ENCODE assay signal across 26 mouse cellular contexts in genomic region chr7:83948743-83949142, GRCm38 (mm10).
DNase-seq lines count a peak whose midpoint lies in the region; ATAC-seq lines count a peak whose summit lies in the region.
"Had no signal": no experiment of that assay in that cellular context is flagged by ENCODE, and none has a peak within 500 bp of the region (broad histone marks: within the 10 kb centered on the region; RNA-seq: fewer than 3 reads in every experiment).

No protein-coding gene starts in this region.

- no peaks in the 10 kb centered on the region for H3K9me3 ChIP-seq in heart, embryonic 10.5 days
- H3K9me3 ChIP-seq in heart, embryonic 15.5 days (replicated peaks), result no peaks in the 10 kb centered on the region
- H3K9me3 ChIP-seq in intestine, embryonic 15.5 days, result no peaks in the 10 kb centered on the region
- H3K9me3 ChIP-seq in stomach, embryonic 16.5 days (replicated peaks; ENCODE audit: control insufficient read depth, low read length), result no peaks in the 10 kb centered on the region
- H3K9me3 ChIP-seq: forebrain, embryonic 13.5 days; hindbrain, embryonic 13.5 days; liver, embryonic 15.5 days; neural tube, embryonic 15.5 days had no signal

- ATAC-seq in heart, embryonic 15.5 days (replicated peaks; ENCODE audit: insufficient number of reproducible peaks, insufficient read depth, low FRiP score, low read depth), result no peak
- ATAC-seq in intestine, embryonic 15.5 days, result peak; percentile 71
- ATAC-seq in stomach, embryonic 16.5 days (ENCODE audit: insufficient read depth, low FRiP score), result peak; percentile 79
- ATAC-seq: forebrain, embryonic 13.5 days; Patski had no signal

- H3K9ac ChIP-seq in heart, embryonic 15.5 days, result no peak overlapping the region
- H3K9ac ChIP-seq in intestine, embryonic 15.5 days, result no peak overlapping the region
- H3K9ac ChIP-seq in stomach, embryonic 16.5 days (ENCODE audit: low read length), result no peak overlapping the region
- H3K9ac ChIP-seq: forebrain, embryonic 13.5 days; hindbrain, embryonic 13.5 days; limb, embryonic 12.5 days; liver, embryonic 15.5 days; lung, embryonic 14.5 days; neural tube, embryonic 15.5 days had no signal

- intact Hi-C loops in heart, postnatal 14 days (cut with DNase I), result no loop called here
- intact Hi-C loops in left cerebral cortex, postnatal 14 days (cut with DNase I), result no loop called here

- WGBS in heart, embryonic 10.5 days, result 41% methylated on average over 7 of the region's 7 CpGs
- WGBS in heart, embryonic 15.5 days, result 38% methylated on average over 7 of the region's 7 CpGs
- 51% methylated on average over 7 of the region's 7 CpGs for WGBS in intestine, embryonic 15.5 days
- WGBS in stomach, embryonic 16.5 days, result 51% methylated on average over 7 of the region's 7 CpGs

- H3K4me3 ChIP-seq in heart, embryonic 10.5 days, result no peak overlapping the region
- H3K4me3 ChIP-seq in heart, embryonic 15.5 days, result no peak overlapping the region
- no peak overlapping the region for H3K4me3 ChIP-seq in intestine, embryonic 15.5 days (replicated peaks)
- no peak overlapping the region for H3K4me3 ChIP-seq in stomach, embryonic 16.5 days (replicated peaks; ENCODE audit: low read length)
- H3K4me3 ChIP-seq: forebrain, embryonic 13.5 days; hindbrain, embryonic 13.5 days; limb, embryonic 12.5 days; liver, embryonic 15.5 days; neural tube, embryonic 15.5 days had no signal

- peak overlapping the region; percentile 76 for H3K27ac ChIP-seq in heart, embryonic 10.5 days
- H3K27ac ChIP-seq in heart, embryonic 15.5 days, result peak overlapping the region; percentile 61; the same call in 1 of the 2 replicates
- 0 out of 2 replicates have a peak overlapping the region, but pooled peaks have one; percentile 51 for H3K27ac ChIP-seq in intestine, embryonic 15.5 days
- H3K27ac ChIP-seq in stomach, embryonic 16.5 days (ENCODE audit: low read length), result peak overlapping the region; percentile 51; the same call in 1 of the 2 replicates
- H3K27ac ChIP-seq: forebrain, embryonic 13.5 days; hindbrain, embryonic 13.5 days; limb, embryonic 12.5 days; liver, embryonic 15.5 days; neural tube, embryonic 15.5 days had no signal

- no peaks in the 10 kb centered on the region for H3K27me3 ChIP-seq in heart, embryonic 10.5 days (ENCODE audit: insufficient read depth, poor library complexity, severe bottlenecking)
- no peaks in the 10 kb centered on the region for H3K27me3 ChIP-seq in heart, embryonic 15.5 days
- no peaks in the 10 kb centered on the region for H3K27me3 ChIP-seq in intestine, embryonic 15.5 days (replicated peaks)
- no peaks in the 10 kb centered on the region for H3K27me3 ChIP-seq in stomach, embryonic 16.5 days (ENCODE audit: control insufficient read depth, insufficient read depth, low read length)
- H3K27me3 ChIP-seq: forebrain, embryonic 13.5 days; hindbrain, embryonic 13.5 days; limb, embryonic 12.5 days; liver, embryonic 15.5 days; neural tube, embryonic 15.5 days; Patski had no signal

- DNase-seq in heart, embryonic 10.5 days (ENCODE audit: low spot score), result no peak
- DNase-seq in heart, adult 18-20 months, result no peak
- no peak for DNase-seq in heart, postnatal 14 days
- DNase-seq in left cerebral cortex, postnatal 14 days (ENCODE audit: low spot score in 2 of 2), result no peak
- DNase-seq: adrenal gland, postnatal 10 days; cerebellum, adult 9-10 months; cerebellum, postnatal 36 days; gastrocnemius, postnatal 25 days; heart, postnatal 36 days; kidney, adult 2 months; layer of hippocampus, adult 9-11 months; lung, embryonic 14.5 days; lung, postnatal 14 days; midbrain, embryonic 14.5 days; retina, postnatal 1 day; right cerebral cortex, postnatal 25 days; thymus, postnatal 4 days had no signal

- no peak overlapping the region for H3K4me2 ChIP-seq in heart, embryonic 15.5 days
- no peak overlapping the region for H3K4me2 ChIP-seq in intestine, embryonic 15.5 days (replicated peaks)
- no peak overlapping the region for H3K4me2 ChIP-seq in stomach, embryonic 16.5 days (ENCODE audit: low read depth, low read length)
- H3K4me2 ChIP-seq: forebrain, embryonic 13.5 days; hindbrain, embryonic 13.5 days; limb, embryonic 12.5 days; liver, embryonic 15.5 days; lung, embryonic 14.5 days; neural tube, embryonic 15.5 days had no signal

- H3K36me3 ChIP-seq in heart, embryonic 10.5 days, result no peaks in the 10 kb centered on the region
- H3K36me3 ChIP-seq in heart, embryonic 15.5 days, result no peaks in the 10 kb centered on the region
- H3K36me3 ChIP-seq in intestine, embryonic 15.5 days, result no peaks in the 10 kb centered on the region
- H3K36me3 ChIP-seq in stomach, embryonic 16.5 days (ENCODE audit: control insufficient read depth, insufficient read depth, low read length), result no peaks in the 10 kb centered on the region
- H3K36me3 ChIP-seq: hindbrain, embryonic 13.5 days; limb, embryonic 12.5 days; liver, embryonic 15.5 days; neural tube, embryonic 15.5 days had no signal

- H3K4me1 ChIP-seq in heart, embryonic 10.5 days, result peaks cover 23% of the 10 kb centered on the region
- peaks cover 19% of the 10 kb centered on the region for H3K4me1 ChIP-seq in heart, embryonic 15.5 days (replicated peaks)
- no peaks in the 10 kb centered on the region for H3K4me1 ChIP-seq in intestine, embryonic 15.5 days (replicated peaks)
- H3K4me1 ChIP-seq in stomach, embryonic 16.5 days (ENCODE audit: control insufficient read depth, insufficient read depth, low read length), result no peaks in the 10 kb centered on the region
- H3K4me1 ChIP-seq: forebrain, embryonic 13.5 days; hindbrain, embryonic 13.5 days; limb, embryonic 12.5 days; liver, embryonic 15.5 days; neural tube, embryonic 15.5 days had no signal
